Mouse (Mus musculus): Measurements from ENCODE around the gene Bdkrb1. TPM values are rescaled to one million over a fixed set of nuclear protein-coding genes. Genes with fewer than 3 reads are reported as not detected.

The Bdkrb1 gene
- polyA plus RNA-seq, 1 experiment = not detected

DNA sequence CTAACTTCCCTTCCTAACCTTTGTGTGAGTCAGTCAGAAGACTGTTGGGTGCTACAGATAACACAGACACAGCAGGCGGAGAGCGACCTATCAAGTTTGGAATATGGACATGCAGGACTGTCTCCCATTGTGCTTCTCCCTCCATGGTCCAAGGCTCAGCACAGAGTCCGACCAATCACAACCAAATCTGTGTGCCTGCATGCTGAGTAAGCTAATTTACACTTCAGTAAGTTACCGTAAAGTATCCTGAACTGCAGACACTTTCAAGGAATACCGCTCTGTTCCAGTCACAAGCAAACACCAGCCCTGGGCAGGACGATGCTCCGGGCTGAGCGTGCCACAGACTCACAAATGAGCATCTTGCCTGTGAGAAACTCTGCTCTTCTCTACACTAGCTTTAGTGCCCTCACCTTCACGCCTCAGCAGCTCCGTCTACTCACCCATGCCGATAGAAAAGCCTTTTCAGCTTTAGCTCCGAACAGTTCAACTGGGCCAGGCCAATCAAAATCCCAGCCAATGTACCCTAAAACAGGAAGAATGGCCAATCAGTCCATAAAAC is 20.2 kb downstream of the Bdkrb1 start:
- Histone ChIP-seq H3K4me3 (ENCODE audit: insufficient read depth, low read depth, low read length) (no peak overlapping the region), H3K4me1 (ENCODE audit: control insufficient read depth, insufficient read depth, insufficient read length, low read length) (no peaks in the 10 kb centered on the region), H3K27ac (replicated peaks; ENCODE audit: low read depth, low read length) (no peak overlapping the region)

DNA sequence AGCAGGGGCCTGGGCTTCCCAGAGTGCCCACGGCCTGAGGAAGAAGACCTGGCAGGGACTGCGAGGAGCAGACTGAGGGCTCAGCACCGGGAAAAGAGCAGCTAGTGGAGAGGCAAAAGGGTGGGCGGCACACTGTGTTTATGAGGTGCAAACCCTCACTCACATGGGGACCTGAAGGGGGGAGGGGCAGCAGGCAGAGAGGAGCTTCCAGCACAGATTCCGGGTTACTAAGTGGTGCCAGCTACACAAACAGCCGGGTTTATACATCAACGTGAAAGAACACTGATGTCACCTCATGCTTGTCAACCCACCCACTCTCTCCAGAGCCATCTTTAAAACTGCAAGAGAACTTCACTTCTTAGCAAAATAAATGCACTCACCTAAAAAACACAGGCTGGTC is 22.9 kb downstream of the Bdkrb1 start:
- Histone ChIP-seq H3K27ac (replicated peaks; ENCODE audit: low read depth, low read length) (no peak overlapping the region), H3K4me3 (ENCODE audit: insufficient read depth, low read depth, low read length) (no peak overlapping the region), H3K4me1 (ENCODE audit: control insufficient read depth, insufficient read depth, insufficient read length, low read length) (no peaks in the 10 kb centered on the region)

DNA sequence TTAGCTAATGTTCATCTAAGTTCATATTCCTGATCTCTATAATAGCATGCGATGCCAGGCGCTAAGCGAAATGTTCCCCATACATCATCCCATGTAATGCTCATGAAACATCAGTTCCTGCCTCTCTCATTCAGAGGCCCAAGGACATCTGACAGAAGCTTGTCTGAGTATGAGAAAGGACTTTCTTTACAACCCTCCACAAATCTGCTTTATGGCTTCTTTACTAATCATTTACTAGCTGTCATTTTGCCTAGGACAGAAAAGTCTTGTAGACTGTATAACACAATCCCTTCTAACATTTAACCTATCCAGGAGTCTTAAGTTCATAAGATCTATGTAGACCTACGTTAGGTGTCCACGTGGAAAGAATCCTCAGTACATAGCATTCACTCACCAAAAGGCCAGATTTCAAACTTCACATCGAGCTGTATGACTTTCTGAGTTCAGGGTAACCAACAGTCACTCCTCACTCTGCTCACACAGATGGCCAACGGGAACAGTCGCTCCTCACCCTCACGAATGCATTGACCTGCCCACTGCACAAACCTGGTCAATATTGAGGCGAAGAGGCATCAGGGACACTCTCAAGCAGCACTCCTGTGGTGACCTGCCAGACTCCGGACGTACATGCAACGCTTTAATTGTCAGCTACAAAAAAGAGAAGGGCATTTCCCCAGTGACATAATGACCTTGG is 31.6 kb downstream of the Bdkrb1 start:
- Histone ChIP-seq H3K27ac (replicated peaks; ENCODE audit: low read depth, low read length) (no peak overlapping the region), H3K4me1 (ENCODE audit: control insufficient read depth, insufficient read depth, insufficient read length, low read length) (no peaks in the 10 kb centered on the region), H3K4me3 (ENCODE audit: insufficient read depth, low read depth, low read length) (no peak overlapping the region)

GRCm38 (mm10) chr12:105636551-105636950 is 33.7 kb downstream of the Bdkrb1 start:
- Histone ChIP-seq H3K4me1 (ENCODE audit: control insufficient read depth, insufficient read depth, insufficient read length, low read length) (no peaks in the 10 kb centered on the region), H3K4me3 (ENCODE audit: insufficient read depth, low read depth, low read length) (no peak overlapping the region), H3K27ac (replicated peaks; ENCODE audit: low read depth, low read length) (no peak overlapping the region)

DNA sequence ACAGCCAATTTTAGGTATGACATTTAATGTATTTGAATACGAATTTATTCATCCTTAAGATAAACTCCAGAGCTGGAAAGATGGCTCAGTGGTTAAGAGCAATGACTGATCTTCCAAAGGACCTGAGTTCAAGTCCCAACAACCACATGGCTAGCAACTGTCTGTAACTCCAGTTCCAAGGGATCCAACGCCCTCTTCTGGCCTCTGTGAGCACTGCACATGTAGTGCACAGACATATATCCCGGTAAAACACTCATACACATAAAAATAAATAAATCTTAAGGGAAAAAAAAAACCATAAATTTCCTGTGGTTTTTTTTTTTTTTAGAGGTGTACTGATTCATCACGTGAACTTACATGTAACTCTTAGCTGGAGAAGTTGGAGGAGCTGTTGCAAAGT is 34.7 kb downstream of the Bdkrb1 start:
- no peak overlapping the region for H3K27ac ChIP-seq (replicated peaks; ENCODE audit: low read depth, low read length)
- no peak overlapping the region for H3K4me3 ChIP-seq (ENCODE audit: insufficient read depth, low read depth, low read length)
- H3K4me1 ChIP-seq (ENCODE audit: control insufficient read depth, insufficient read depth, insufficient read length, low read length) = no peaks in the 10 kb centered on the region

DNA sequence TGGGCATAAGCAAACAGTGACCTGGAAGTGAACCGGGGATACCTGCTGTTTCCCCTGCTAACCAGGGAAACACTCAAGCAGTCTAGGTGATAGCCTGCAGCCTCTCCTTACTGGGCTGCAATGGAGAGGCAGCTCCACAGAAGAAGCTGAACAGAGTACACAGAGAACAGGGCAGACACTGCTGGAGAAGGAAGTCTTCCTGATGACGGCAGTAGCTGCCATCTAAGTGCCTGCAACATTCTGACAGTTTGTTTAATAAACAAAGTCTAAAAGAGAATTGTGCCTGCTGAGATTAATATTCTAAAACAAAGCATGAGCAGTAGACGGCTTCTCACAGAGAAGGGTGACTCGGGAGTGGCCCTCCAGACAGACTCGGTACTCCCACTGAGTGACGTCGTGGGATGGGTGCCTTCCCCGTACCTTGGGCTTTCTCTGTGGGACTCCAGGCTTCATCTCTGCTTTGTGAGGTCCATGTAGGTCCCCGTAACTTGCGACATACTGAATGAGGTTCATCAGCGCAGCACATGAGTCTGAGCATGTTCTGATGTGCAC is 40.0 kb downstream of the Bdkrb1 start:
- Histone ChIP-seq H3K27ac (replicated peaks; ENCODE audit: low read depth, low read length) (no peak overlapping the region), H3K4me3 (ENCODE audit: insufficient read depth, low read depth, low read length) (no peak overlapping the region), H3K4me1 (ENCODE audit: control insufficient read depth, insufficient read depth, insufficient read length, low read length) (no peaks in the 10 kb centered on the region)

Other genes starting within 250 kb of the Bdkrb1 start
- 0.46 and 0.63 TPM in 2 replicates for gene D430019H16Rik, start 149.2 kb upstream of the Bdkrb1 start, polyA plus RNA-seq (2012; ENCODE audit: insufficient read depth, insufficient read length, missing spikeins)
- not detected in 2 replicates for gene Bdkrb2, start 39.9 kb upstream of the Bdkrb1 start, polyA plus RNA-seq (2012; ENCODE audit: insufficient read depth, insufficient read length, missing spikeins)
- 17.5 and 19.6 TPM in 2 replicates for gene Gskip, start 81.7 kb downstream of the Bdkrb1 start, polyA plus RNA-seq (2012; ENCODE audit: insufficient read depth, insufficient read length, missing spikeins)
- gene Atg2b, start 82.1 kb downstream of the Bdkrb1 start, polyA plus RNA-seq (2012; ENCODE audit: insufficient read depth, insufficient read length, missing spikeins) = 8.6 and 9.4 TPM in 2 replicates
- gene Ak7, start 102.9 kb downstream of the Bdkrb1 start, polyA plus RNA-seq (2012; ENCODE audit: insufficient read depth, insufficient read length, missing spikeins) = not detected in 2 replicates
- gene Papola, start 181.6 kb downstream of the Bdkrb1 start, polyA plus RNA-seq (2012; ENCODE audit: insufficient read depth, insufficient read length, missing spikeins) = 80.7 and 86.2 TPM in 2 replicates

Data from brown adipose tissue, adult 24 weeks (tissue).